Mouse (Mus musculus) limb, embryonic 13.5 days (tissue): ENCODE data around the gene Acot8. TPM values are rescaled to one million over a fixed set of nuclear protein-coding genes. Genes with fewer than 3 reads are reported as not detected.

Experiments
- ATAC-seq: fragments of 200-750 bp; cut with Nextera tagmentation; 2 replicates; pipeline ENCODE4 v1.8.0; 2017; ENCODE audit warnings: low read depth, moderate number of reproducible peaks, moderate TSS enrichment; ENCODE audit not compliant: low FRiP score
- H3K27ac ChIP-seq: fragments of 300-500 bp; sonication (generic); 2 replicates; pipeline ENCODE4 v1.5.1; 2015; ENCODE audit warnings: inconsistent platforms, mild to moderate bottlenecking, moderate library complexity
- H3K27me3 ChIP-seq: fragments of 300-500 bp; sonication (generic); 2 replicates; pipeline ENCODE4 v1.6.1; 2015; ENCODE audit warnings: mild to moderate bottlenecking, inconsistent platforms
- H3K36me3 ChIP-seq: fragments of 300-500 bp; sonication (generic); 2 replicates; pipeline ENCODE4 v1.6.1; 2015; ENCODE audit warnings: inconsistent platforms, mild to moderate bottlenecking, moderate library complexity
- H3K4me1 ChIP-seq: fragments of 300-500 bp; sonication (generic); 2 replicates; pipeline ENCODE4 v1.6.1; 2015; ENCODE audit warnings: inconsistent platforms
- H3K4me2 ChIP-seq: fragments of 300-500 bp; sonication (generic); replicated peaks from 2 replicates; pipeline ENCODE4 v1.6.1; 2015; ENCODE audit warnings: inconsistent platforms, mild to moderate bottlenecking, moderate library complexity
- H3K4me3 ChIP-seq: fragments of 300-500 bp; sonication (generic); 2 replicates; pipeline ENCODE4 v1.5.1; 2015; ENCODE audit warnings: moderate library complexity, mild to moderate bottlenecking, inconsistent platforms
- H3K9ac ChIP-seq: fragments of 300-500 bp; sonication (generic); 2 replicates; pipeline ENCODE4 v1.6.1; 2015; ENCODE audit warnings: mild to moderate bottlenecking, inconsistent platforms
- H3K9me3 ChIP-seq: fragments of 300-500 bp; sonication (generic); 2 replicates; pipeline ENCODE4 v1.6.1; 2016; ENCODE audit warnings: inconsistent platforms
- WGBS: fragments of 180-500 bp; shearing (Covaris S2); methylation state at CpG from one replicate; pipeline ENCODE4 v1.1.7; 2015; 5-methylcytosine and 5-hydroxymethylcytosine counted together
- polyA plus RNA-seq: library from polyadenylated mRNA; unstranded; fragments of >200 nt; fragmentation: Nextera tagmentation; extraction: Ambion mirVana; gene quantifications from 2 replicates; pipeline ENCODE4 v1.2.1, GENCODE M21; 2015

Gene Acot8
- polyA plus RNA-seq, 1 experiment from 2014 or later, result 17.5 TPM

GRCm38 (mm10) chr2:164827146-164827850, 22.6 kb upstream of the Acot8 start:
- no peak overlapping the region for H3K27ac ChIP-seq
- no peak overlapping the region for H3K4me2 ChIP-seq
- ATAC-seq, result no peak
- H3K4me3 ChIP-seq, result no peak overlapping the region
- 0 out of 2 replicates have a peak overlapping the region, but pooled peaks have one; percentile 14 for H3K9ac ChIP-seq
- WGBS, result 85% methylated on average over 16 of the region's 16 CpGs
- H3K9me3 ChIP-seq, result no peaks in the 10 kb centered on the region
- peaks cover 46% of the 10 kb centered on the region for H3K36me3 ChIP-seq
- no peaks in the 10 kb centered on the region for H3K27me3 ChIP-seq
- peaks cover 8% of the 10 kb centered on the region for H3K4me1 ChIP-seq

- Histone ChIP-seq H3K27ac (no peak overlapping the region), H3K27me3 (no peaks in the 10 kb centered on the region), H3K36me3 (peaks cover 56% of the 10 kb centered on the region), H3K9ac (no peak overlapping the region; the same call in 1 of the 2 replicates), H3K9me3 (no peaks in the 10 kb centered on the region), H3K4me2 (no peak overlapping the region), H3K4me3 (no peak overlapping the region), H3K4me1 (peaks cover 10% of the 10 kb centered on the region)
- WGBS, result 95% methylated on average over 17 of the region's 17 CpGs
- ATAC-seq, result no peak
These were observed 20.8 kb upstream of the Acot8 start for GRCm38 (mm10) chr2:164825521-164825920.

- WGBS, result 92% methylated on average over 4 of the region's 4 CpGs
- Histone ChIP-seq H3K27me3 (no peaks in the 10 kb centered on the region), H3K9ac (no peak overlapping the region), H3K4me1 (peaks cover 10% of the 10 kb centered on the region), H3K9me3 (no peaks in the 10 kb centered on the region), H3K4me3 (peak overlapping the region; percentile 71; the same call in 1 of the 2 replicates), H3K4me2 (peak overlapping the region; percentile 74), H3K27ac (no peak overlapping the region), H3K36me3 (peaks cover 61% of the 10 kb centered on the region)
- ATAC-seq, result no peak
These were observed 19.3 kb upstream of the Acot8 start for GRCm38 (mm10) chr2:164823969-164824368.

DNA sequence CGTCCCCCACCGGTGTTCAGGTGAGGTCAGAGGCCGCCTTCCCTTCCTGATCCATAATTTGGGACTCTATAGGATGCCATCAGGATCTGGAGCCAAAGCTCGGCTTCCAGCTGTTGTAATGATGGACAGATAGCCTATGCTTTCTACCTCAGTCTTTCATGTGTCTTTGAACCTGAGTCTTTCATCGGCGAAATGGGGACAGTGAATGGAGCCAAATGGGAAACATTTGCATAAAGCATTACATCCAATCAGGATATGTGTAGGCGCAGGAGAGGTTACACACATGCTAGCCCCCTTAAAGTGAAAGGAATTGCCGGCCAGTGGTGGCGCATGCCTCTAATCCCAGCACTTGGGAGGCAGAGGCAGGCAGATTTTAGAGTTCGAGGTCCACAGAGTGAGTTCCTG, 18.5 kb upstream of the Acot8 start:
- 3% methylated on average over 10 of the region's 10 CpGs for WGBS

GRCm38 (mm10) chr2:164822636-164823165, 18.0 kb upstream of the Acot8 start, which contains the start of gene Zswim1:
Gene Zswim1, plus strand, starts transcription at chr2:164822686.
- Histone ChIP-seq H3K27me3 (no peaks in the 10 kb centered on the region), H3K4me2 (peak within 1 kb of the TSS; percentile 74), H3K27ac (peak within 1 kb of the TSS; percentile 67; the same call in 1 of the 2 replicates), H3K9ac (peak within 1 kb of the TSS; percentile 76), H3K4me1 (peaks cover 10% of the 10 kb centered on the region), H3K36me3 (peaks cover 48% of the 10 kb centered on the region), H3K4me3 (peak within 1 kb of the TSS; percentile 71), H3K9me3 (no peaks in the 10 kb centered on the region)
- 2% methylated on average over 32 of the region's 32 CpGs for WGBS
- ATAC-seq, result peak; percentile 99

More for the DNA sequence above, 18.5 kb upstream of the Acot8 start:
- Histone ChIP-seq H3K36me3 (peaks cover 53% of the 10 kb centered on the region), H3K9me3 (no peaks in the 10 kb centered on the region), H3K27me3 (no peaks in the 10 kb centered on the region), H3K4me2 (peak overlapping the region; percentile 74), H3K27ac (peak overlapping the region; percentile 67; the same call in 1 of the 2 replicates), H3K4me1 (peaks cover 10% of the 10 kb centered on the region), H3K4me3 (peak overlapping the region; percentile 71), H3K9ac (peak overlapping the region; percentile 76)
- peak; percentile 21; the same call in 1 of the 2 replicates for ATAC-seq

DNA sequence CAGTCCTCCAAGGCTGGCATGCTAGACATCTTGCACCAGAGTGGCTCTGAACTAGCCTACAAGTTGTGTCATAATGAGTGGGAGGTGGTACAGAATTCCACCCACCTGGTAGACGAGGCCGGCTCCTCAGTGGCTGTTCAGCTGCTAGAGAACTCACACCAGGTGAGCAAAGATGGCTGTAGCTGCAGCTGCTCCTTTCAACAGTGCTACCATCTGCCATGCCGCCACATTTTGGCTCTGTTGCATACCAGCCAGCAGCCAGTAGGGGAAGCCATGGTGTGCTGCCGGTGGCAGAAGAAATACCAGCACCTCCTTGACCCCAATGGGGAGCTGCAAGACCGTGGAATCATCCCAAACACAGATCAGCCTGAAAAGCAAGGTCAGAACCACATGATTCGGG, 16.4 kb upstream of the Acot8 start:
- no peak for ATAC-seq
- H3K9me3 ChIP-seq, result no peaks in the 10 kb centered on the region
- no peak overlapping the region for H3K27ac ChIP-seq
- H3K27me3 ChIP-seq, result no peaks in the 10 kb centered on the region
- peaks cover 32% of the 10 kb centered on the region for H3K36me3 ChIP-seq
- no peak overlapping the region for H3K4me3 ChIP-seq
- WGBS, result 80% methylated on average over 6 of the region's 6 CpGs
- H3K4me1 ChIP-seq, result peaks cover 10% of the 10 kb centered on the region
- H3K4me2 ChIP-seq, result no peak overlapping the region
- no peak overlapping the region for H3K9ac ChIP-seq

DNA sequence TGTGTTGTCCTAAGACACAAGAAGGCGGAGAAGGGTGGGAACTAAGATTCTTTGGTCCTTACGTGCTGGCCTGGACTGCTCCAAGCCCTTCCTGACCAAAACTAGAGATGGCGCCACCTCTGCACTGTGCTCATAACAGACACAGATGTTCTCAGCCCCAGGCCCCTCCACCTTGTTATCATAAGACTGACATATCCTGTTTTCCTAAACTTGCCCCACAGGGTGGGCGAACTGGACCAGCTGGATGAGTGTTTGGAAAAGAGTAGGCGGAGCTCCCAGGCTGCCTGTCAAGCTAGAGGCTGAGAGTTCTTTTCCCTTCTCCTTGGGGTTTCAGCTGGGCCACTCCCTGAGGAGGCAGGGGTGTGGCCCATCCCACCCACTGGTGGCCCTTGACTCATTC, 13.0 kb upstream of the Acot8 start:
- no peak overlapping the region for H3K27ac ChIP-seq
- H3K4me1 ChIP-seq, result peaks cover 4% of the 10 kb centered on the region; the same call in 1 of the 2 replicates
- H3K36me3 ChIP-seq, result peaks cover 17% of the 10 kb centered on the region
- H3K9me3 ChIP-seq, result no peaks in the 10 kb centered on the region
- WGBS, result 76% methylated on average over 5 of the region's 5 CpGs
- no peak for ATAC-seq
- H3K4me2 ChIP-seq, result no peak overlapping the region
- H3K4me3 ChIP-seq, result no peak overlapping the region
- H3K27me3 ChIP-seq, result no peaks in the 10 kb centered on the region
- H3K9ac ChIP-seq, result no peak overlapping the region

- Histone ChIP-seq H3K9ac (no peak overlapping the region), H3K4me2 (no peak overlapping the region), H3K36me3 (peaks cover 17% of the 10 kb centered on the region), H3K4me1 (peaks cover 1% of the 10 kb centered on the region; the same call in 1 of the 2 replicates), H3K27me3 (no peaks in the 10 kb centered on the region), H3K27ac (no peak overlapping the region), H3K9me3 (no peaks in the 10 kb centered on the region), H3K4me3 (no peak overlapping the region)
- ATAC-seq, result no peak
- 90% methylated on average over 6 of the region's 6 CpGs for WGBS
These were observed 12.5 kb upstream of the Acot8 start for GRCm38 (mm10) chr2:164817206-164817605.

GRCm38 (mm10) chr2:164815821-164816220, 11.1 kb upstream of the Acot8 start:
- Histone ChIP-seq H3K27ac (no peak overlapping the region), H3K4me2 (no peak overlapping the region), H3K36me3 (peaks cover 9% of the 10 kb centered on the region), H3K4me3 (no peak overlapping the region), H3K9me3 (no peaks in the 10 kb centered on the region), H3K4me1 (no peaks in the 10 kb centered on the region), H3K9ac (no peak overlapping the region), H3K27me3 (no peaks in the 10 kb centered on the region)
- no peak for ATAC-seq
- 93% methylated on average over 8 of the region's 8 CpGs for WGBS

DNA sequence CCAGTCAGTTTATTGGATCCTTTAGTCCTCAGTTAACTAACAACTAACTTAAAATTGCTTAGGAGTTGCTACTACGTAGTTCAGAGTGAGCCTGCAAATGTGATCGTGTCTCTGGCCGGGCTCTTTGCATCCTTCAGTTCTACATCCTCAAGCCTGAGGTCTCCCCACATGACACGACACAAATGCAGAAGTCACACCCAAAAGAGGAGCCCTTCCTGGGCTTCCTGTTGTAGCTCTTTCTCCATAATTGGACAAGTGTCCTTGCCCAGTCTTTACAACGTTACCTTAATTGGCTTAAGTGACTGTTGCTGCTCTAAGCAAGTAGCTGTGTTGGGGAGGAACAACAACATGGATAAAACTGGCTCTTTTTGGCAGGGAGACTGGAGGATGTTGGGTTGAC, 10.7 kb upstream of the Acot8 start:
- Histone ChIP-seq H3K27me3 (no peaks in the 10 kb centered on the region), H3K4me1 (no peaks in the 10 kb centered on the region), H3K9me3 (no peaks in the 10 kb centered on the region), H3K36me3 (peaks cover 5% of the 10 kb centered on the region; the same call in 1 of the 2 replicates), H3K27ac (no peak overlapping the region), H3K4me3 (no peak overlapping the region), H3K9ac (no peak overlapping the region), H3K4me2 (no peak overlapping the region)
- no peak for ATAC-seq
- 77% methylated on average over 5 of the region's 5 CpGs for WGBS

GRCm38 (mm10) chr2:164813557-164813956, 8.9 kb upstream of the Acot8 start:
- no peaks in the 10 kb centered on the region for H3K4me1 ChIP-seq
- no peak for ATAC-seq
- H3K27ac ChIP-seq, result no peak overlapping the region
- no peaks in the 10 kb centered on the region for H3K9me3 ChIP-seq
- no peaks in the 10 kb centered on the region for H3K27me3 ChIP-seq
- H3K4me2 ChIP-seq, result no peak overlapping the region
- H3K36me3 ChIP-seq, result peaks cover 8% of the 10 kb centered on the region
- 53% methylated on average over 2 of the region's 2 CpGs for WGBS
- H3K4me3 ChIP-seq, result no peak overlapping the region
- H3K9ac ChIP-seq, result no peak overlapping the region

- Histone ChIP-seq H3K27ac (no peak overlapping the region), H3K36me3 (peaks cover 20% of the 10 kb centered on the region), H3K4me3 (no peak overlapping the region), H3K9ac (no peak overlapping the region), H3K4me1 (peaks cover 12% of the 10 kb centered on the region), H3K9me3 (no peaks in the 10 kb centered on the region), H3K27me3 (no peaks in the 10 kb centered on the region), H3K4me2 (peak overlapping the region; percentile 84; the same call in 1 of the 2 replicates)
- ATAC-seq, result no peak
- 80% methylated on average over 7 of the region's 7 CpGs for WGBS
These were observed 1.9 kb upstream of the Acot8 start for GRCm38 (mm10) chr2:164806614-164807013.
